Mouse (Mus musculus): ENCODE data around the gene Synpr. TPM values are rescaled to one million over a fixed set of nuclear protein-coding genes. Genes with fewer than 3 reads are reported as not detected.
A peak's percentile ranks its signal among the peaks of the same experiment; 100 is the strongest.

The Synpr gene
- total and polyA plus RNA-seq, 2 experiments from 2014 or later: 67.2 to 69.3 TPM

DNA sequence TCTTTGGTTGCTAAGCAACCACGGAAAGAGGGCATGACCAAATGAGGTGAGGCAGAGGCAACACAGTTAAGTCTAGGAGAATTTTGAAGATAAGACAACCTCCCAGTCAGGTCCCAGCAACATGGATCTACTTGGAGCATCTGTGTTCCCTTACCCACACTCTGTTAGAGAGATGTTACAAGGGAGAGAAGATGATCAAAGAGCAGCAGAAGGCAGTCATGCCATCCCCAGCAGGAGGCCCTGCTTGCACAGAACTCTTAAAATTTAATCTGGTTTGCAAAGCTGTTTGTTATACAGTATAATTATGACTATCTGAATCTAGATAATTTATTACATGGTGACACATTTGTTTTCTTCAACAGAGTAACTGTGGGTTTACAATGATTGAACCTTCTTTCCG lies 18.2 kb upstream of the Synpr start:
- WGBS: 83% methylated on average over 2 of the region's 2 CpGs
- no peak overlapping the region for H3K4me3 ChIP-seq (ENCODE audit: low read depth, low read length)
- H3K27me3 ChIP-seq (ENCODE audit: insufficient read depth, low read length): no peaks in the 10 kb centered on the region
- TF ChIP-seq CTCF (IDR thresholded peaks at IDR 0.05; ENCODE audit: low read depth): no peak
- no peaks in the 10 kb centered on the region for H3K4me1 ChIP-seq (ENCODE audit: insufficient read depth)
- H3K9ac ChIP-seq: no peak overlapping the region
- ATAC-seq: peak; percentile 59
- H3K9me3 ChIP-seq (ENCODE audit: low read length): no peaks in the 10 kb centered on the region
- no peaks in the 10 kb centered on the region for H3K36me3 ChIP-seq (ENCODE audit: insufficient read depth)
- DNase-seq: no peak
- H3K27ac ChIP-seq (ENCODE audit: low read depth, low read length): no peak overlapping the region
- H3K4me2 ChIP-seq (ENCODE audit: low read depth): no peak overlapping the region

DNA sequence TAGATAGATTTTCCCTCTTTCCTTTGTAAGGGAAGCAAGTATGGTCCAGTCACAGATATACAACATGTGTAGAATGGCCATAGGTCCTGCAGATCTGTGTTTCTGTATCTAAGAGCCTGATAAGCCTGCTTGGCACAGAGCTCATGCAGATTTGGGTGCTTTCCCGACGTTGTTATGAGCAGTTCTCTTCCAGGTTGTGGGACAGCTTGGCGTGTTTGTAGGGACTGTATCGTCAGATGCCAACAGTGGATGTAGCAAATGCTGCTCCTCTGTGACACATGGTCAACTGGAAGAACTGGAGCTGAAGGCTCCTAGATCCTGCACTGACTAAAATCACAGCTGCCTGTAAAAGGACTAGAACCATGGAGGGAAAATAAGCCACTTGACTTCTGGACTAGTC lies 17.4 kb upstream of the Synpr start:
- Histone ChIP-seq H3K4me2 (ENCODE audit: low read depth) (no peak overlapping the region), H3K4me1 (ENCODE audit: insufficient read depth) (no peaks in the 10 kb centered on the region), H3K9me3 (ENCODE audit: low read length) (no peaks in the 10 kb centered on the region), H3K4me3 (ENCODE audit: low read depth, low read length) (no peak overlapping the region), H3K27me3 (ENCODE audit: insufficient read depth, low read length) (no peaks in the 10 kb centered on the region), H3K27ac (ENCODE audit: low read depth, low read length) (no peak overlapping the region), H3K9ac (no peak overlapping the region), H3K36me3 (ENCODE audit: insufficient read depth) (no peaks in the 10 kb centered on the region)
- no peak for TF ChIP-seq CTCF (IDR thresholded peaks at IDR 0.05; ENCODE audit: low read depth)
- ATAC-seq (peak; percentile 30; the same call in 1 of the 2 replicates), DNase-seq (peak; percentile 37)
- 64% methylated on average over 4 of the region's 4 CpGs for WGBS

GRCm38 (mm10) chr14:13283211-13283610 lies 1.4 kb upstream of the Synpr start:
- H3K27me3 ChIP-seq (ENCODE audit: insufficient read depth, low read length): no peaks in the 10 kb centered on the region
- TF ChIP-seq CTCF (IDR thresholded peaks at IDR 0.05; ENCODE audit: low read depth): no peak
- no peak overlapping the region for H3K4me3 ChIP-seq (ENCODE audit: low read depth, low read length)
- no peak overlapping the region for H3K4me2 ChIP-seq (ENCODE audit: low read depth)
- DNase-seq (peak; percentile 41), ATAC-seq (no peak)
- H3K27ac ChIP-seq (ENCODE audit: low read depth, low read length): no peak overlapping the region
- no peak overlapping the region for H3K9ac ChIP-seq
- H3K36me3 ChIP-seq (ENCODE audit: insufficient read depth): no peaks in the 10 kb centered on the region
- H3K9me3 ChIP-seq (ENCODE audit: low read length): no peaks in the 10 kb centered on the region
- 32% methylated on average over 4 of the region's 4 CpGs for WGBS
- H3K4me1 ChIP-seq (ENCODE audit: insufficient read depth): no peaks in the 10 kb centered on the region; the same call in 1 of the 2 replicates

DNA sequence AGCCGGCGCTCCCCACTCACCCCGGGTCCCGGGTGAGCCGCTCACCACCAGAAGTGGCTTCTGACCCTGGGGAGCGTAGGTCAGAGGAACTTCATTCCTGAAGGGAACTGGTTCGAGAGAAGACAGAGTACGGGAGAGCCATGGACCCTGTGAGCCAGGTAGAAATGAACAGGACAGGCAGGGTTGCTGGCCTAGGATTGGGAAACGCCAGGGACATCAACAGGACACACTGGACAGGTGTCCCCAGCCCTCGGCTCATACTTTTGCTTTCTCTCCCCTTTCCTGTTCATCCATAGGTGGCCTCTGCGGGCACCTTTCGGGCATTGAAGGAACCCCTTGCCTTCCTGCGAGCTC lies 242 bp downstream of the Synpr start:
- Histone ChIP-seq H3K9me3 (ENCODE audit: low read length) (no peaks in the 10 kb centered on the region), H3K27me3 (ENCODE audit: insufficient read depth, low read length) (no peaks in the 10 kb centered on the region), H3K4me1 (ENCODE audit: insufficient read depth) (no peaks in the 10 kb centered on the region; the same call in 1 of the 2 replicates), H3K9ac (peak overlapping the region; percentile 41; the same call in 1 of the 2 replicates), H3K4me3 (ENCODE audit: low read depth, low read length) (peak overlapping the region; percentile 41), H3K36me3 (ENCODE audit: insufficient read depth) (no peaks in the 10 kb centered on the region), H3K4me2 (ENCODE audit: low read depth) (peak overlapping the region; percentile 75), H3K27ac (ENCODE audit: low read depth, low read length) (no peak overlapping the region)
- DNase-seq: no peak
- WGBS: 13% methylated on average over 13 of the region's 13 CpGs
- ATAC-seq: no peak; the same call in 1 of the 2 replicates
- TF ChIP-seq CTCF (IDR thresholded peaks at IDR 0.05; ENCODE audit: low read depth): no peak

DNA sequence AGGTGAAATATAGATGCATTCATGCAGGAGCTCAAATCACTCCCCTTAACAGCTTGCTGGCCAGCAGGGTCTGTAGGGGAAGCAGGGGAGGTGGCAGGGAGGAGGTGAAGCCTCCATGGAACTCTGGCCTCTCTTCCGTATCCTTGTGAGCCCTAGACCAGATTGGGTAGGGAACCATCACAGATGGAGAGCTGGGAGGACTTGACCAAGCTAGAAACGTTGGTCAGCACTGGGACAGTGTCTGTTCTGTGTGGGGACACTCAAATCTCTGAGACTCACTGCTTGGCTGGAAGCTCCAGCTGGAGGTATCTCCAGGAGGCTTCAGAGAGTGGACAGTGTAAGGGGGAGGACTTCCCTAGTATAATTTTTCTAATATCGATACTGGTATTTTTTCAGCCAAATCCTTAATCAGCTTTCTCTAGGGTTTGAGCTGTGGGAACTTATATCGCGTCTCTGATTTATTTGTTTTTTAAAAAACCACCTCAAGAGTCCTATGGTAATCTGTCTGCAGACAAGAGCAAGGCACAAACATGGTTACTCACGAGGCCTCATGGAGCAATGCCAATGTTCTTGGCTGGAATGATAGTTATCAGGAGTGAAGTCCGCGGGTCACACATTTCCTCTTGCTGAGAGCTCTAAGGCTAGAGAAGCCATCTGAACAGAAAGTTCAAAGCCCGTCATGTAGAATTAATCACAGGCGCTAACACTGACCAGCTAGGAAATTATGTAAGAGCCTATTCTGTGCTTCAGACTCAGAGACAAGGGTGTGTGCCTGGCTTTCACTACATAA lies 956 bp downstream of the Synpr start:
- TF ChIP-seq CTCF (IDR thresholded peaks at IDR 0.05; ENCODE audit: low read depth): no peak
- 80% methylated on average over 10 of the region's 10 CpGs for WGBS
- H3K4me3 ChIP-seq (ENCODE audit: low read depth, low read length): no peak overlapping the region
- H3K9ac ChIP-seq: no peak overlapping the region
- no peak overlapping the region for H3K27ac ChIP-seq (ENCODE audit: low read depth, low read length)
- peak overlapping the region; percentile 75 for H3K4me2 ChIP-seq (ENCODE audit: low read depth)
- H3K36me3 ChIP-seq (ENCODE audit: insufficient read depth): no peaks in the 10 kb centered on the region
- no peaks in the 10 kb centered on the region; the same call in 1 of the 2 replicates for H3K4me1 ChIP-seq (ENCODE audit: insufficient read depth)
- DNase-seq (no peak), ATAC-seq (no peak)
- no peaks in the 10 kb centered on the region for H3K27me3 ChIP-seq (ENCODE audit: insufficient read depth, low read length)
- no peaks in the 10 kb centered on the region for H3K9me3 ChIP-seq (ENCODE audit: low read length)

DNA sequence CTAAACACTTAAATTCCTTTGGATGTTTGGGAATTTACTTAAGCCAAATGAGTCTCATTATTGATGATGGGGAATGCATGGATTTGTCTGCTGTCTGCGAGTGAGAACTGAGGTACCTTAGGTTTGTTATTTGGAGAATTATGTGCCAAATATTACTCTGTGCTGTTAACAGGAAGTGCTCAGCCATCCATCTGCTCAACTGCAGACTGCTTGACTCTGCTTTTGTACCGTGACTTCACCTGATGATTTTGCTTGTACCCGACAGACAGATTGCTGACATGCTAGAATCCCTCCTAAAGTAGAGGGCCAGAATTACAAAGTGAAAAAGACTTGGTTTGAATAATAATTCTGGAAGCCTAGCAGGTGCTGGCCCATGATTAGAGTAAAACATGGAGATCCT lies 9.6 kb downstream of the Synpr start:
- H3K4me1 ChIP-seq (ENCODE audit: insufficient read depth): no peaks in the 10 kb centered on the region
- H3K27me3 ChIP-seq (ENCODE audit: insufficient read depth, low read length): no peaks in the 10 kb centered on the region
- H3K27ac ChIP-seq (ENCODE audit: low read depth, low read length): no peak overlapping the region
- WGBS: 78% methylated on average over 3 of the region's 3 CpGs
- TF ChIP-seq CTCF (IDR thresholded peaks at IDR 0.05; ENCODE audit: low read depth): no peak
- no peak overlapping the region for H3K4me2 ChIP-seq (ENCODE audit: low read depth)
- no peak for DNase-seq
- H3K36me3 ChIP-seq (ENCODE audit: insufficient read depth): no peaks in the 10 kb centered on the region
- H3K9ac ChIP-seq: no peak overlapping the region
- H3K4me3 ChIP-seq (ENCODE audit: low read depth, low read length): no peak overlapping the region
- no peak for ATAC-seq
- no peaks in the 10 kb centered on the region for H3K9me3 ChIP-seq (ENCODE audit: low read length)

- Histone ChIP-seq H3K4me3 (ENCODE audit: low read depth, low read length) (no peak overlapping the region), H3K27me3 (ENCODE audit: insufficient read depth, low read length) (no peaks in the 10 kb centered on the region), H3K36me3 (ENCODE audit: insufficient read depth) (no peaks in the 10 kb centered on the region), H3K9me3 (ENCODE audit: low read length) (no peaks in the 10 kb centered on the region), H3K4me1 (ENCODE audit: insufficient read depth) (no peaks in the 10 kb centered on the region), H3K27ac (ENCODE audit: low read depth, low read length) (no peak overlapping the region), H3K9ac (no peak overlapping the region), H3K4me2 (ENCODE audit: low read depth) (no peak overlapping the region)
- DNase-seq: no peak
- ATAC-seq: no peak
- WGBS: 88% methylated on average over 1 of the region's 1 CpGs
- TF ChIP-seq CTCF (IDR thresholded peaks at IDR 0.05; ENCODE audit: low read depth): no peak
Observed at GRCm38 (mm10) chr14:13314323-13314722, 29.7 kb downstream of the Synpr start.
